Mouse (Mus musculus) limb, embryonic 10.5 days (tissue): ENCODE results near the gene Ccl4. TPM values are rescaled to one million over a fixed set of nuclear protein-coding genes. Genes with fewer than 3 reads are reported as not detected.

Experiments used
- DNase-seq: peaks from one replicate; pipeline ENCODE4 v3.0.0-alpha.2; 2017; ENCODE audit warnings: low spot score
- H3K27ac ChIP-seq: fragments of 300-500 bp; sonication (generic); 2 replicates; pipeline ENCODE4 v1.5.1; 2016; ENCODE audit warnings: mild to moderate bottlenecking
- H3K27me3 ChIP-seq: fragments of 300-500 bp; sonication (generic); 2 replicates; pipeline ENCODE4 v1.6.1; 2016; ENCODE audit warnings: low read depth, mild to moderate bottlenecking; ENCODE audit not compliant: poor library complexity, severe bottlenecking
- H3K36me3 ChIP-seq: fragments of 300-500 bp; sonication (generic); 2 replicates; pipeline ENCODE4 v1.6.1; 2016; ENCODE audit warnings: mild to moderate bottlenecking, moderate library complexity
- H3K4me1 ChIP-seq: fragments of 300-500 bp; sonication (generic); 2 replicates; pipeline ENCODE4 v1.6.1; 2016
- H3K4me3 ChIP-seq: fragments of 300-500 bp; sonication (generic); 2 replicates; pipeline ENCODE4 v1.5.1; 2016; ENCODE audit warnings: mild to moderate bottlenecking, moderate library complexity
- H3K9me3 ChIP-seq: fragments of 300-500 bp; sonication (generic); replicated peaks from 2 replicates; pipeline ENCODE4 v1.6.1; 2016; ENCODE audit warnings: mild to moderate bottlenecking
- WGBS: fragments of 180-500 bp; shearing (Covaris S2); methylation state at CpG from one replicate; pipeline ENCODE4 v1.1.7; 2016; 5-methylcytosine and 5-hydroxymethylcytosine counted together
- polyA plus RNA-seq: library from polyadenylated mRNA; unstranded; fragments of >200 nt; fragmentation: Nextera tagmentation; extraction: Ambion mirVana; gene quantifications from 2 replicates; pipeline ENCODE4 v1.2.1, GENCODE M21; 2016

Gene Ccl4
- polyA plus RNA-seq, 1 experiment from 2014 or later = 0.23 TPM

GRCm38 (mm10) chr11:83703705-83704104 lies 41.3 kb downstream of the Ccl4 start, which contains the start of gene Wfdc17:
Wfdc17 (plus strand) TSS chr11:83703991.
- Histone ChIP-seq H3K4me3 (no peak within 1 kb of the TSS), H3K27ac (no peak within 1 kb of the TSS), H3K9me3 (no peaks in the 10 kb centered on the region), H3K4me1 (no peaks in the 10 kb centered on the region), H3K27me3 (no peaks in the 10 kb centered on the region), H3K36me3 (no peaks in the 10 kb centered on the region)
- no peak for DNase-seq
- WGBS = 38% methylated on average over 1 of the region's 1 CpGs

GRCm38 (mm10) chr11:83708715-83709114 lies 46.3 kb downstream of the Ccl4 start, which contains the start of gene Wfdc18:
Wfdc18 (plus strand) TSS chr11:83709015.
- no peak for DNase-seq
- Histone ChIP-seq H3K4me3 (no peak within 1 kb of the TSS), H3K4me1 (no peaks in the 10 kb centered on the region), H3K9me3 (no peaks in the 10 kb centered on the region), H3K36me3 (no peaks in the 10 kb centered on the region), H3K27me3 (no peaks in the 10 kb centered on the region), H3K27ac (no peak within 1 kb of the TSS)
- 80% methylated on average over 4 of the region's 4 CpGs for WGBS

GRCm38 (mm10) chr11:83709683-83710082 lies 47.3 kb downstream of the Ccl4 start:
- no peak overlapping the region for H3K4me3 ChIP-seq
- H3K27me3 ChIP-seq = no peaks in the 10 kb centered on the region
- DNase-seq = no peak
- no peaks in the 10 kb centered on the region for H3K9me3 ChIP-seq
- H3K4me1 ChIP-seq = no peaks in the 10 kb centered on the region
- no peak overlapping the region for H3K27ac ChIP-seq
- H3K36me3 ChIP-seq = no peaks in the 10 kb centered on the region
- WGBS = 92% methylated on average over 5 of the region's 5 CpGs

GRCm38 (mm10) chr11:83712671-83713070 lies 50.3 kb downstream of the Ccl4 start:
- WGBS = 83% methylated on average over 1 of the region's 1 CpGs
- no peak for DNase-seq
- H3K9me3 ChIP-seq = no peaks in the 10 kb centered on the region

GRCm38 (mm10) chr11:83713925-83714324 lies 51.5 kb downstream of the Ccl4 start:
- no peaks in the 10 kb centered on the region for H3K4me1 ChIP-seq
- no peak for DNase-seq
- no peaks in the 10 kb centered on the region for H3K9me3 ChIP-seq
- no peak overlapping the region for H3K4me3 ChIP-seq
- no peaks in the 10 kb centered on the region for H3K36me3 ChIP-seq
- no peak overlapping the region for H3K27ac ChIP-seq
- no peaks in the 10 kb centered on the region for H3K27me3 ChIP-seq
- 81% methylated on average over 2 of the region's 2 CpGs for WGBS

More at GRCm38 (mm10) chr11:83712671-83713070, 50.3 kb downstream of the Ccl4 start:
- no peak overlapping the region for H3K4me3 ChIP-seq
- no peaks in the 10 kb centered on the region for H3K4me1 ChIP-seq
- H3K27me3 ChIP-seq = no peaks in the 10 kb centered on the region
- H3K36me3 ChIP-seq = no peaks in the 10 kb centered on the region
- H3K27ac ChIP-seq = no peak overlapping the region

Other genes starting within 250 kb of the Ccl4 start
- not detected in 2 replicates for gene Gas2l2, start 233.1 kb upstream of the Ccl4 start, polyA plus RNA-seq
- gene 1700020L24Rik, start 224.9 kb upstream of the Ccl4 start, polyA plus RNA-seq = 0.31 TPM in 1 of 2 replicates, not detected in the other
- 0.75 and 2.3 TPM in 2 replicates for gene Mmp28, start 199.5 kb upstream of the Ccl4 start, polyA plus RNA-seq
- 11.3 and 11.9 TPM in 2 replicates for gene Taf15, start 189.5 kb upstream of the Ccl4 start, polyA plus RNA-seq
- not detected in 2 replicates for gene Heatr9, start 140.4 kb upstream of the Ccl4 start, polyA plus RNA-seq
- not detected in 2 replicates for gene Ccl5, start 132.1 kb upstream of the Ccl4 start, polyA plus RNA-seq
- gene Ccl9, start 83.9 kb upstream of the Ccl4 start, polyA plus RNA-seq = 0.78 and 1.2 TPM in 2 replicates
- 1.3 and 1.6 TPM in 2 replicates for gene Ccl6, start 69.5 kb upstream of the Ccl4 start, polyA plus RNA-seq
- gene Rpl9-ps1, start 17.0 kb upstream of the Ccl4 start, polyA plus RNA-seq = not detected in 2 replicates
- 0.20 and 0.26 TPM in 2 replicates for gene Ccl3, start 13.2 kb upstream of the Ccl4 start, polyA plus RNA-seq
- 0.30 TPM in 1 of 2 replicates, not detected in the other for gene Wfdc17, start 41.4 kb downstream of the Ccl4 start, polyA plus RNA-seq
- gene Wfdc18, start 46.4 kb downstream of the Ccl4 start, polyA plus RNA-seq = not detected in 2 replicates
- gene Wfdc21, start 84.4 kb downstream of the Ccl4 start, polyA plus RNA-seq = not detected in 2 replicates
- 22.8 and 30.4 TPM in 2 replicates for gene Heatr6, start 91.1 kb downstream of the Ccl4 start, polyA plus RNA-seq
- gene Hnf1b, start 187.5 kb downstream of the Ccl4 start, polyA plus RNA-seq = 0.14 TPM in 1 of 2 replicates, not detected in the other